Mouse (Mus musculus): ENCODE results near the gene Tyw5. TPM values are rescaled to one million over a fixed set of nuclear protein-coding genes. Genes with fewer than 3 reads are reported as not detected.
A peak's percentile ranks its signal among the peaks of the same experiment; 100 is the strongest.

Tyw5 gene
- total and polyA plus RNA-seq, 3 experiments, result 20.3 to 50.1 (median 21.0) TPM

DNA sequence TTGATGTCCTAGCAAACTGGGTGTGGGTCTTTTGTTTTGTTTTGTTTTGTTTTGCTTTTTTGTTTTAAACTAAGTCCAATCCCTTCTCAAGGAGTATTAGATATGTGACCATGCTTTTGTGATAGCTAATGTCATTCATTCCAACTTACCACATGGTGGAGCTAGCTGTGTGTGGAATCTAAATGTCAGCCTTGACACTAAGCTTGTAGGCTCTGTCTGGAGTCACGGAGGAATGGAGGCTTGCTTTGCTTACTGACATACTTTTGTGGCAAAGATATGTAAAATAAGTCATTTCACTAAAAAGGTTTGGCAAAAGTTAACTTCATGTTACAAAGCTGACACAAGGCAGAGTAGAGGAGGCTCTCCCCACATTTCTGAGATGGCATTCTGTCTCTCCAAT, 16.8 kb upstream of the Tyw5 start:
- Histone ChIP-seq H3K9me3 (replicated peaks; ENCODE audit: low read length) (no peaks in the 10 kb centered on the region), H3K4me2 (ENCODE audit: insufficient read depth, low read depth, poor library complexity, severe bottlenecking) (no peak overlapping the region), H3K27ac (ENCODE audit: insufficient read depth, low read depth) (no peak overlapping the region), H3K4me1 (ENCODE audit: control insufficient read depth in 1 of 2, insufficient read depth in 2 of 2) (no peaks in the 10 kb centered on the region), H3K79me2 (replicated peaks; ENCODE audit: control insufficient read depth, extremely low read depth, insufficient read depth, poor library complexity, severe bottlenecking) (no peaks in the 10 kb centered on the region), H3K27me3 (replicated peaks) (no peaks in the 10 kb centered on the region), H3K9ac (ENCODE audit: insufficient read depth, low read depth) (no peak overlapping the region), H3K4me3 (replicated peaks in 1 of 3; ENCODE audit: low read depth in 2 of 3, low read length in 2 of 3, poor library complexity in 1 of 3) (no peak overlapping the region), H3K36me3 (replicated peaks in 1 of 2; ENCODE audit: control insufficient read depth in 1 of 2, insufficient read depth in 1 of 2, low read length in 1 of 2) (no peaks in the 10 kb centered on the region)
- TF ChIP-seq CTCF (conservative IDR thresholded peaks at IDR 0.05 in 1 of 2, IDR thresholded peaks at IDR 0.05 in 1 of 2; ENCODE audit: low read depth in 2 of 2, low read length in 2 of 2), result peak in 1 of 2 experiments; percentile 79; a peak in 2 of 4 replicates
- no peak for TF ChIP-seq ZKSCAN1 (IDR thresholded peaks at IDR 0.05; ENCODE audit: borderline replicate concordance, low read depth, low read length)
- no peak for TF ChIP-seq POLR2A (IDR thresholded peaks at IDR 0.05; ENCODE audit: low read depth, low read length)
- TF ChIP-seq TCF12 (IDR thresholded peaks at IDR 0.05; ENCODE audit: low read depth, low read length), result no peak
- TF ChIP-seq NELFE (IDR thresholded peaks at IDR 0.05; ENCODE audit: low read depth, low read length), result no peak
- TF ChIP-seq SMC3 (IDR thresholded peaks at IDR 0.05; ENCODE audit: low read depth, low read length), result peak; percentile 68
- TF ChIP-seq MAX (IDR thresholded peaks at IDR 0.05; ENCODE audit: low read length), result 0 out of 2 replicates have a peak, but pooled peaks have one; percentile 35
- TF ChIP-seq RAD21 (IDR thresholded peaks at IDR 0.05; ENCODE audit: low read depth, low read length), result peak; percentile 90
- TF ChIP-seq USF2 (conservative IDR thresholded peaks at IDR 0.05; ENCODE audit: low read depth, low read length), result no peak
- no peak for TF ChIP-seq BHLHE40 (IDR thresholded peaks at IDR 0.05; ENCODE audit: low read depth, low read length)
- TF ChIP-seq MYC (IDR thresholded peaks at IDR 0.05; ENCODE audit: low read depth, low read length), result peak; percentile 42; the same call in 1 of the 2 replicates
- peak; percentile 43 for DNase-seq (ENCODE audit: extremely low read depth)
- dilution Hi-C loops (cut with MboI; ENCODE audit: extremely low pct_ligation_motif_present, extremely low pct_unique_long_range_greater_than_20kb, low sequenced_read_pairs), result no loop called here
- in situ Hi-C loops (cut with MboI; ENCODE audit: low pct_ligation_motif_present, low pct_unique_long_range_greater_than_20kb, low sequenced_read_pairs), result loop anchor here (10.0 kb wide), 1 partner anchor 521 kb away; no protein-coding TSS in a partner anchor

DNA sequence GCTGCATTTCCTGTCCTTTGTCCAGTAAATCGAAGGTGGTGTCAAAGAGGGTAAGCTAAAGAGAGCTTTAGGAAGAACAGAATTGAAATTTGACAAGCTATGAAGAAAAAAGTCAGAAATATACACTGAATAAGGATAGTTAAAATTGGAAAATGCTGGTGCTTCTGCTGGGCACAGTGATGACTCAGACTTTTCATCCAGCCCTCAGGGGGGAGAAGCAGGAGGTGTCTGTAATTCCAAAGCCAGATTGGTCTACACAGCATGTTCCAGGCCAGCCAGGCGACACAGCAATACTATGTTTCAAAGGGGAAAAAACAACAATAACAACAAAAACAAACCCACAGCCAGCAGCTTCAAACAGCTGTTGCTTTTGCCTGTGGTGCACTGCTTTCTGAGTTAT, 6.5 kb upstream of the Tyw5 start:
- in situ Hi-C loops (cut with MboI; ENCODE audit: low pct_ligation_motif_present, low pct_unique_long_range_greater_than_20kb, low sequenced_read_pairs), result no loop called here

GRCm38 (mm10) chr1:57408994-57409393, 2.1 kb upstream of the Tyw5 start:
- in situ Hi-C loops (cut with MboI; ENCODE audit: low pct_ligation_motif_present, low pct_unique_long_range_greater_than_20kb, low sequenced_read_pairs) (no loop called here), dilution Hi-C loops (cut with MboI; ENCODE audit: extremely low pct_ligation_motif_present, extremely low pct_unique_long_range_greater_than_20kb, low sequenced_read_pairs) (no loop called here)
- peaks cover 7 to 30% of the 10 kb centered on the region in 2 experiments; a peak in 3 of 4 replicates for H3K4me1 ChIP-seq (ENCODE audit: control insufficient read depth in 1 of 2, insufficient read depth in 2 of 2)
- H3K27me3 ChIP-seq (replicated peaks), result no peaks in the 10 kb centered on the region
- H3K4me3 ChIP-seq (replicated peaks in 1 of 3; ENCODE audit: low read depth in 2 of 3, low read length in 2 of 3, poor library complexity in 1 of 3), result no peak overlapping the region
- H3K9ac ChIP-seq (ENCODE audit: insufficient read depth, low read depth), result no peak overlapping the region
- no peaks in the 10 kb centered on the region for H3K9me3 ChIP-seq (replicated peaks; ENCODE audit: low read length)
- H3K36me3 ChIP-seq (replicated peaks in 1 of 2; ENCODE audit: control insufficient read depth in 1 of 2, insufficient read depth in 1 of 2, low read length in 1 of 2), result peaks cover 15 to 41% of the 10 kb centered on the region in 2 experiments
- H3K4me2 ChIP-seq (ENCODE audit: insufficient read depth, low read depth, poor library complexity, severe bottlenecking), result no peak overlapping the region
- DNase-seq (ENCODE audit: extremely low read depth), result no peak
- TF ChIP-seq RAD21 (IDR thresholded peaks at IDR 0.05; ENCODE audit: low read depth, low read length) (no peak), ZMIZ1 (IDR thresholded peaks at IDR 0.05; ENCODE audit: low read depth, low read length) (no peak), IRF4 (IDR thresholded peaks at IDR 0.05; ENCODE audit: low read depth, low read length) (no peak), MYC (IDR thresholded peaks at IDR 0.05; ENCODE audit: low read depth, low read length) (no peak), GABPA (IDR thresholded peaks at IDR 0.05; ENCODE audit: insufficient replicate concordance, low read depth, low read length) (no peak), UBTF (IDR thresholded peaks at IDR 0.05; ENCODE audit: low read depth, low read length) (no peak), RCOR1 (conservative IDR thresholded peaks at IDR 0.05; ENCODE audit: low read depth, low read length) (no peak), ZNF384 (IDR thresholded peaks at IDR 0.05; ENCODE audit: low read depth, low read length) (no peak)
- H3K27ac ChIP-seq (ENCODE audit: insufficient read depth, low read depth), result no peak overlapping the region
- H3K79me2 ChIP-seq (replicated peaks; ENCODE audit: control insufficient read depth, extremely low read depth, insufficient read depth, poor library complexity, severe bottlenecking), result peaks cover 32% of the 10 kb centered on the region

More for the DNA sequence above, 6.5 kb upstream of the Tyw5 start:
- Histone ChIP-seq H3K4me3 (replicated peaks in 1 of 3; ENCODE audit: low read depth in 2 of 3, low read length in 2 of 3, poor library complexity in 1 of 3) (no peak overlapping the region), H3K4me1 (ENCODE audit: control insufficient read depth in 1 of 2, insufficient read depth in 2 of 2) (peaks cover under 1 to 12% of the 10 kb centered on the region in 2 experiments; a peak in 2 of 4 replicates), H3K36me3 (replicated peaks in 1 of 2; ENCODE audit: control insufficient read depth in 1 of 2, insufficient read depth in 1 of 2, low read length in 1 of 2) (peaks cover 30 to 60% of the 10 kb centered on the region in 2 experiments), H3K27ac (ENCODE audit: insufficient read depth, low read depth) (no peak overlapping the region), H3K79me2 (replicated peaks; ENCODE audit: control insufficient read depth, extremely low read depth, insufficient read depth, poor library complexity, severe bottlenecking) (peaks cover 6% of the 10 kb centered on the region; the same call in 1 of the 2 replicates), H3K9ac (ENCODE audit: insufficient read depth, low read depth) (no peak overlapping the region), H3K9me3 (replicated peaks; ENCODE audit: low read length) (peaks cover 2% of the 10 kb centered on the region), H3K4me2 (ENCODE audit: insufficient read depth, low read depth, poor library complexity, severe bottlenecking) (no peak overlapping the region), H3K27me3 (replicated peaks) (no peaks in the 10 kb centered on the region)
- TF ChIP-seq MAZ (IDR thresholded peaks at IDR 0.05; ENCODE audit: low read depth, low read length), result no peak
- no peak for TF ChIP-seq JUN (IDR thresholded peaks at IDR 0.05; ENCODE audit: insufficient read depth, low read depth, low read length)
- TF ChIP-seq MAFK (IDR thresholded peaks at IDR 0.05; ENCODE audit: insufficient replicate concordance, low read length), result no peak
- DNase-seq (ENCODE audit: extremely low read depth), result no peak
- dilution Hi-C loops (cut with MboI; ENCODE audit: extremely low pct_ligation_motif_present, extremely low pct_unique_long_range_greater_than_20kb, low sequenced_read_pairs), result no loop called here
